Mouse (Mus musculus): ENCODE measurements at regions not wholly inside any gene's neighbourhood (a gene's known extent, or its start where the extent isn't known, plus 50 kb on each side); places are given as distances from the start of the nearest gene placed in this dataset.

DNA sequence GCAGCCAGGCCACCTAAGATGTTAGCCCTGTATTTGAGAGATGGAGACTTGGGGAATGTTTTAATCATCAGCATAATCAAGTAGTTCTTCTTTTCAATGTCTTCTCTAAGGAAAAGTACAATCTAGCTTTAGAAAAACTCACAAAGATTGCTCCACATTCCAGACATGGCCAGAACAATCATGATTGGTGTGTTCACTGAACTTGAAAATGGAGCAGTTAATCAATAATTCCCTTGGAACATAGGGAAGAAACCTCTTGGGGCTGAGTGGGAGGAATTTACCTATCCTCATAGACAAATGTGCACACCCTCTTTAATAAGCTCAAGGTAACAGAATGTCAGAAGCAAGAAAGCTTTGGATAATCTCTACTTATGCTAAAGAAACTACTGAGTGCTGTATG lies 67.7 kb upstream of the Foxq1 start:
- DNase-seq (ENCODE audit: low spot score in 2 of 2): no peak

DNA sequence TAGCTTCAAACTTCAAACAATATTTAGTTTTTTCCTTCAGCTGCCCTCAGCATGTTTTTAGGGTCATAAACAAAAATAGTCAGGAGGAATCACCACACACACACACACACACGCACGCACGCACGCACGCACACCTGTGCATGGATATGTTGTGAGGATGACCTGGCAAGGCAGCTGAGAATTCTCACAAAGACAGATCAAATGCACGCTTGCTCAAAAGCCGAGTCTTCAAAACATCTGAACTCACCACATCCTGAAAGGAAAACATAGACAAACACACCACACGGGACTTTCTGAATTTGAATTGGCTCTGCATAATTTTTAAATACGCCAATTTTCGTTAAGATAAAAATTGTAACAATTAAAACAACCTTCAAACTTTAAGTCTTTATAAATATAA lies 52.7 kb upstream of the Foxq1 start:
- no peak for DNase-seq (ENCODE audit: low spot score in 2 of 2)

GRCm38 (mm10) chr13:31503832-31504231 lies 52.1 kb upstream of the Foxq1 start:
- DNase-seq (ENCODE audit: low spot score in 2 of 2): no peak

- no peak for DNase-seq (ENCODE audit: low spot score in 2 of 2)
Observed at GRCm38 (mm10) chr13:31504316-31504715, 51.6 kb upstream of the Foxq1 start.

DNA sequence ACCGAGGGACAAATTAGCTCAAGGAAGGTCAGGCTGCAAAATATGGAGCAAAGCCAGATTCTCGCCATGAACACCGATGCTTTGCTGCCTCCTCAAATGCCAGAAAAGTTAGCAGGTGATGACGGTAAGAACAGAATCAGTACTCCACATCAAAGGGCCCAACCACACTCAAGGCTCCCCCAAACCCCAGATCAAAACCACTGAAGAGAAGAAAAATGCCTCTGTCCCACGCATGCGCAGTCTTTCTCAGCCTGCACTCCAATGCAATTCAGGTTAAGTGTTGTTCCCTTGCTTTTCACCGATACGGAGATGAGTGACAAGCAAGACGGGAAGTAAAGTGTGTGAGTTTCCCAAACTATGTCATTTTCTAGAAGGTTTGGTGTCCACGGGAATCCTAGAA lies 50.5 kb upstream of the Foxq1 start:
- DNase-seq (ENCODE audit: low spot score in 2 of 2): no peak
